Mouse (Mus musculus) liver, embryonic 14.5 days (tissue): ENCODE data around the gene Stra8. TPM values are rescaled to one million over a fixed set of nuclear protein-coding genes. Genes with fewer than 3 reads are reported as not detected.

Experiments
- ATAC-seq: fragments of 200-750 bp; cut with Nextera tagmentation; 2 replicates; pipeline ENCODE4 v1.8.0; 2017; ENCODE audit warnings: moderate number of reproducible peaks, mild to moderate bottlenecking, moderate library complexity; ENCODE audit not compliant: insufficient read depth
- DNase-seq, 3 experiments: peaks; one replicate each; pipeline ENCODE4 v3.0.0-alpha.2; 2012 to 2013; ENCODE audit warnings: low read depth in 3 of 3, low spot score in 3 of 3
- H3K27ac ChIP-seq: fragments of 300-500 bp; sonication (generic); 2 replicates; pipeline ENCODE4 v1.5.1; 2014; ENCODE audit warnings: moderate library complexity, mild to moderate bottlenecking, control low read depth, inconsistent platforms
- H3K27me3 ChIP-seq: fragments of 300-500 bp; sonication (generic); 2 replicates; pipeline ENCODE4 v1.6.1; 2014; ENCODE audit warnings: mild to moderate bottlenecking, low read length, moderate library complexity; ENCODE audit not compliant: control insufficient read depth, insufficient read depth
- H3K36me3 ChIP-seq: fragments of 300-500 bp; sonication (generic); replicated peaks from 2 replicates; pipeline ENCODE4 v1.6.1; 2014; ENCODE audit warnings: low read depth; ENCODE audit not compliant: control insufficient read depth, insufficient read depth
- H3K4me1 ChIP-seq, 2 experiments: fragments of 200-500 bp in 1 of 2; fragments of 300-500 bp in 1 of 2; sonication (generic) in 1 of 2; replicated peaks; 2 replicates each; pipeline ENCODE4 v1.6.1; 2012 to 2014; ENCODE audit warnings: antibody characterized with exemption in 1 of 2, inconsistent platforms in 1 of 2, low read length in 1 of 2; ENCODE audit not compliant: control insufficient read depth in 2 of 2, insufficient read depth in 2 of 2
- H3K4me2 ChIP-seq: fragments of 300-500 bp; sonication (generic); 2 replicates; pipeline ENCODE4 v1.6.1; 2014; ENCODE audit warnings: low read depth, mild to moderate bottlenecking, control low read depth, moderate library complexity
- H3K4me3 ChIP-seq, 2 experiments: fragments of 200-500 bp in 1 of 2; fragments of 300-500 bp in 1 of 2; sonication (generic) in 1 of 2; 2 replicates each; pipeline ENCODE4 v1.5.1; 2012 to 2014; ENCODE audit warnings: low read depth in 2 of 2, low read length in 2 of 2, mild to moderate bottlenecking in 2 of 2, control low read depth in 1 of 2, inconsistent platforms in 1 of 2, moderate library complexity in 1 of 2; ENCODE audit not compliant: insufficient read depth in 1 of 2
- H3K9ac ChIP-seq: fragments of 300-500 bp; sonication (generic); replicated peaks from 2 replicates; pipeline ENCODE4 v1.6.1; 2014; ENCODE audit warnings: mild to moderate bottlenecking, control low read depth, moderate library complexity
- H3K9me3 ChIP-seq: fragments of 300-500 bp; sonication (generic); 2 replicates; pipeline ENCODE4 v1.6.1; 2016; ENCODE audit warnings: low read length, mixed read lengths; ENCODE audit not compliant: control insufficient read depth
- CTCF ChIP-seq: IDR thresholded peaks from 2 replicates; pipeline ENCODE4 v1.5.1; 2016; ENCODE audit warnings: antibody characterized with exemption, low read depth, control low read depth
- EP300 ChIP-seq: IDR thresholded peaks from 2 replicates; pipeline ENCODE4 v1.6.1; 2016; ENCODE audit warnings: antibody characterized with exemption, low read depth
- WGBS: fragments of 180-500 bp; shearing (Covaris S2); extraction: QIAGEN DNeasy Blood & Tissue Kit; methylation state at CpG from one replicate; pipeline ENCODE4 v1.1.7; 2014; ENCODE audit not compliant: insufficient replicate concordance; 5-methylcytosine and 5-hydroxymethylcytosine counted together
- polyA plus RNA-seq, 2 experiments: library from polyadenylated mRNA; depleted of rRNA in 1 of 2; stranded (reverse) in 1 of 2; unstranded in 1 of 2; fragments of >200 nt; fragmentation: Nextera tagmentation in 1 of 2; extraction: Ambion mirVana in 1 of 2; gene quantifications; 2 replicates each; pipeline versions ENCODE4 v1.2.1 to v1.2.3; 2012 to 2014

Gene Stra8
- polyA plus RNA-seq, 2 experiments: not detected

DNA sequence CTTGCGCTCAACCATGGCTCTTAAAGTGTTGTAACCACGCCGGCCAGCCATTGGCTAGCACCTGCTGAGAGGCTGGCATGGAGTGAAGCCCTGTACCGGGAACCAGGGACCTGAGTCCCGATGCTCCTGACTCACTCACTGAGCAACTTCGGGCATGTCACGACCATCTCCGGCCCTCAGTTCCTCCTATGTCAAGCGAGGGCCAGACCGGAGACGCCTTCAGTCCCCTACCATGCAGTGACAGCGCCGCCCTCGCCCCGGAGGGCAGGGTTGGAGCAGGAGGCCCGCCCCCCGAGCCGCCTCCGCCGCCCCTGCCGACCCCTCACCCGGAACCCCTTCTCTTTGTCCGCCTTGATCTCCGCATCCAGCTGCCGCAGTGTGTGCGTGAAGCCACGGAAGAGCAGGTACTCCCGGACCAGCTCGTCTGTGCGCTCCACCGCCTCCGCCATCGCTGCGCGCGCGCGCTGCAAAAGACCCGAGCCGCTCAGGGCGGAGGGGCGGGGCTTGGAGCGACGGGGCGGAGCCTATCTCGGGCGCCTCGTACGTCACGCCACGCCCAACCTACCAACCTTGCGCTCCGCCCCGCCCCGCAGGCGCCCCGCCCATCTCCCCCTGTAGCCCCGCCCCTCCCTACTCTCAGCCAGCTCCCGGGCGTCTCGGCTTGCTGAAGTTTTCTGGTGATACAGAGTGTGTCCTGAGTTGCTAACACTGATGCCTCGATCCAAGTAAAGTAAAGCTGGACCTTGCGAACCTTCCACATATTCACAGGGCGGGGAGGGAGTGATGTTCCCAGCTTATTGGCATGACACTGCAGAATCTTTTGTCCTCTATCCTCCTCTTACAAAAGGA is 9.4 kb upstream of the Stra8 start, which contains the start of gene Wdr91:
Wdr91 (minus strand) TSS at position 506 of the 849 bp plus-strand sequence.
- Histone ChIP-seq H3K4me3 (peak within 1 kb of the TSS; percentile 74 to 95), H3K36me3 (peaks cover 33% of the 10 kb centered on the region), H3K9me3 (no peaks in the 10 kb centered on the region), H3K27ac (peak within 1 kb of the TSS; percentile 85), H3K27me3 (no peaks in the 10 kb centered on the region), H3K9ac (peak within 1 kb of the TSS; percentile 79), H3K4me2 (peak within 1 kb of the TSS; percentile 87), H3K4me1 (peaks cover 46 to 53% of the 10 kb centered on the region in 2 experiments)
- DNase-seq (peak; percentile 74 to 83 (median 81)), ATAC-seq (peak; percentile 76)
- WGBS: under 1% methylated on average over 62 of the region's 64 CpGs
- TF ChIP-seq EP300 (no peak), CTCF (peak; percentile 44; the same call in 1 of the 2 replicates)

DNA sequence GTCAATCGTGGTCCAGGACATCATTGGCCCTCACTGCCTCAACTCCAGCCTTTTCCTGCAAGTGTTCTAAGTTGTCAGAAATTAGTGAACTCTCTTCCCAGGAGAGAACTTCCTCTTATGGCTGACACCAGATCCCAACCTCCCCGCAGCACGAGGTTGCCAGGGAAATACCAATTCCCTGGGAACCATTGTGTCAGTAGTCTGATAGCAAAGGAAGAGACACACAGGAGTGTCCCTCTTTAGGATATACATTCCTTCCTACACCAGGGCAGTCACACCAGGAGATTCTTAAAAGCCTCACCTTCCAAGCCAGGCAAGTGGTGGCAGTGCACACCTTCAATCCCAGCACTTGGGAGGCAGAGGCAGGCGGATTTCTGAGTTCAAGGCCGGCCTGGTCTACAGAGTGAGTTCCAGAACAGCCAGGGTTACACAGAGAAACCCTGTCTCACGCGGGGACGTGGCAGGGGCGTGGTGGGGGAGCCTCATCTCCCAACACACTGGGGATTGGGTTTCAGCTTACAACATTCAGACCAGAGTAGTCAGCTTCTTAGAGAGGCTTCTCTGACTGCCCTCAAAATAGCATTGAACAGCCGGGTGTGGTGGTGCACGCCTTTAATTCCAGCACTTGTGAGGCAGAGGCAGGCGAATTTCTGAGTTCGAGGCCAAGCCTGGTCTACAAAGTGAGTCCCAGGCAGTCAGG is 6.5 kb upstream of the Stra8 start:
- Histone ChIP-seq H3K36me3 (peaks cover 10% of the 10 kb centered on the region), H3K4me3 (no peak overlapping the region), H3K9me3 (no peaks in the 10 kb centered on the region), H3K4me1 (peaks cover 22 to 37% of the 10 kb centered on the region in 2 experiments), H3K27me3 (no peaks in the 10 kb centered on the region), H3K9ac (no peak overlapping the region), H3K4me2 (no peak overlapping the region), H3K27ac (no peak overlapping the region)
- no peak for DNase-seq
- TF ChIP-seq CTCF (no peak), EP300 (no peak)
- ATAC-seq: no peak
- WGBS: 76% methylated on average over 13 of the region's 13 CpGs

- Histone ChIP-seq H3K9ac (no peak overlapping the region), H3K4me1 (peaks cover 12 to 29% of the 10 kb centered on the region in 2 experiments), H3K27me3 (no peaks in the 10 kb centered on the region), H3K27ac (no peak overlapping the region), H3K4me3 (no peak overlapping the region), H3K4me2 (no peak overlapping the region), H3K36me3 (peaks cover under 1% of the 10 kb centered on the region; the same call in 1 of the 2 replicates), H3K9me3 (no peaks in the 10 kb centered on the region)
- ATAC-seq (no peak), DNase-seq (no peak)
- no peak for TF ChIP-seq EP300
- no peak for TF ChIP-seq CTCF
- WGBS: 57% methylated on average over 3 of the region's 3 CpGs
Measured at GRCm38 (mm10) chr6:34914462-34914861, 5.5 kb upstream of the Stra8 start.

- no peaks in the 10 kb centered on the region for H3K27me3 ChIP-seq
- H3K27ac ChIP-seq: no peak overlapping the region
- no peaks in the 10 kb centered on the region for H3K36me3 ChIP-seq
- TF ChIP-seq EP300: no peak
- TF ChIP-seq CTCF: no peak
- H3K4me3 ChIP-seq: no peak overlapping the region
- peaks cover under 1 to 13% of the 10 kb centered on the region in 2 experiments; a peak in 3 of 4 replicates for H3K4me1 ChIP-seq
- 71% methylated on average over 7 of the region's 7 CpGs for WGBS
- H3K4me2 ChIP-seq: no peak overlapping the region
- no peak for ATAC-seq
- H3K9me3 ChIP-seq: no peaks in the 10 kb centered on the region
- H3K9ac ChIP-seq: no peak overlapping the region
- DNase-seq: no peak
Measured at GRCm38 (mm10) chr6:34919146-34919545, 817 bp upstream of the Stra8 start.

DNA sequence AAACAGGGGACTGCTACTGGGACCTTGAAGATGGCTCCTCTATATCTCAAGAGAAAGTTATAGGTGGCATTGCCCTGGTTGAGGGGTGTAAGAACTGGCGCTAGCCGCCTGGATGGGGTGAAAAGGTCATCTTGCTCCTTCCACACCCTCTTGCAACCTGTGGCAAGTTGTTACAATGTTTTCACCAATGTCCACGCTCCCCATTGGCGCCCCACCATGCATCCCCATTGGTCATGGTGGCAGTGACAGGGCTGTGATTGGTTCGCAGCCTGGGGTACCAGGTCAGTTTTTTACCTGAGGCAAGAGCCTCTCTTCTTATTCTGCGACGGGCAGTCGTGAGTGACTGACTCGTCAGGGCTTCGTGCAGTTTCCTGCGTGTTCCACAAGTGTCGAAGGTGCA is 668 bp downstream of the Stra8 start:
- 79% methylated on average over 12 of the region's 12 CpGs for whole genome bisulfite sequencing
- Histone ChIP-seq H3K4me3 (no peak overlapping the region), H3K27ac (no peak overlapping the region), H3K4me1 (peaks cover 0 to 8% of the 10 kb centered on the region in 2 experiments; a peak in 2 of 4 replicates), H3K9ac (no peak overlapping the region), H3K9me3 (no peaks in the 10 kb centered on the region), H3K36me3 (no peaks in the 10 kb centered on the region), H3K4me2 (no peak overlapping the region), H3K27me3 (no peaks in the 10 kb centered on the region)
- TF ChIP-seq CTCF (no peak), EP300 (no peak)
- no peak for ATAC-seq
- DNase-seq: no peak
